Mouse (Mus musculus): ENCODE data around the gene Plp2. TPM values are rescaled to one million over a fixed set of nuclear protein-coding genes. Genes with fewer than 3 reads are reported as not detected.

Gene Plp2
- total and polyA plus RNA-seq, 3 experiments = 40.3 to 118 (median 56.3) TPM

DNA sequence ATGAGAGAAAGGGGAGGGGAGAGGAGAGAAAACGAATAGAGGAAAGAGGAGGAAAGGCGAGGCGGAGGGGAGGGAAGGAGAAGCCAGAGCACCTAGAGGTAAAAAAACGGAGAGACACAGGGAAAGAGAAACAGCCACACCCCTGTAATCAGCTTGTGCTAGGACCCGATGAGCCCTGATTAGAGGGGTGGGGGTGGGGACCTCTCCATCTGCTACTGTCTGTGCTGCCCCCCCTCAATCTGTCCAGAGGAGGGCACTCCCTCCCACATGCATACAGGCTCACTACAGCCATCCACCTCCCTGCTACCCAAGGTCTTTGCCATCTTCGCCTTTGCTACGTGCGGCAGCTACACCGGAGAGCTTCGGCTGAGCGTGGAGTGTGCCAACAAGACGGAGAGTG lies 30.4 kb downstream of the Plp2 start:
- no peak for DNase-seq
- Histone ChIP-seq H3K27ac (no peak overlapping the region), H3K4me1 (ENCODE audit: control insufficient read depth, insufficient read depth, low read length) (no peaks in the 10 kb centered on the region; the same call in 1 of the 2 replicates), H3K4me3 (no peak overlapping the region), H3K9ac (ENCODE audit: low read depth, low read length) (no peak overlapping the region), H3K36me3 (ENCODE audit: control insufficient read depth, insufficient read depth, low read length) (no peaks in the 10 kb centered on the region), H3K27me3 (ENCODE audit: control insufficient read depth, insufficient read depth, low read length) (no peaks in the 10 kb centered on the region), H3K79me2 (replicated peaks; ENCODE audit: control insufficient read depth, insufficient read depth, low read length) (no peaks in the 10 kb centered on the region)
- intact Hi-C loops (cut with DNase I) = loop anchor here (5.0 kb wide), 1 partner anchor 68 kb away; the partner anchor contains the start of genes Foxp3 and Ppp1r3f
- WGBS = 29% methylated on average over 12 of the region's 12 CpGs
- no peak for TF ChIP-seq POLR2A (IDR thresholded peaks at IDR 0.05; ENCODE audit: insufficient read depth, low read depth, low read length)
- TF ChIP-seq EP300 (IDR thresholded peaks at IDR 0.05; ENCODE audit: insufficient read depth, low read depth, low read length) = no peak
- no peak for TF ChIP-seq CTCF (IDR thresholded peaks at IDR 0.05)

DNA sequence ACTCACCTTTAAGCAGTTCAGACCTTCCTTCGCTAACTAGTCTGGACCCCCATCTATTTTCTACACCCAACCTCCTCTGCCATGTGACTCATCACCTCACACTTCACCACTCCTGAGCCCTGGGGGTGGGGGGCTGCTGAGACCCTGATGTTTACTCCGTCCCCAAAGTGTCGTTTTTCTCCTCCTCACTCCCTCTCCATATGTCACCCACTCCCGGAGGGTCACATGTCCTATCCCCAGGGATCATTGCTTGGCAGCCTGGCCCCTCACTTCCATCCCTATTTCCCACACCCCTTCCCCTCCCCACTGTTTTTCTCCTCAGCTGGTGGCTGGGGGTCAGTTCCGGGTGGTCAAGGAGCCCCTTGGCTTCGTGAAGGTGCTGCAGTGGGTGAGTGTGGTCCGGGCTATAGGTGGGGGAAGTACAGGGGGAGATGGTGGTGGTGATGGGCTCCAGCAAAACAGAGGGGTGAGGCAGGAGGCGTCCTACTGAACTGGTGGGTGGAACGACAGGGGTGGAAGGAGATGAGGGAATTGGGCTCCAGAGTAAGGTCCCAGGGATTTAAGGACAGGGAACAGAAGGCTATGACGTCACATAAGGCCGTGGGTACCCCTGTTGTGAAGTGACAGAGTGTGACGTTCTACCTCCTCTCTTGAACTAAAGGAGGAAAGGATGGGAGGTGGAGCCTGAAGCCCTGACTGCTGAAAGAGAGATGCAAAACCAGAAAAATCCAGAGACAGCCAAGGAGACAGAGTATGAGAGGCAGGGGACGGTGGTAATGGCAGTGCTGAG lies 31.5 kb downstream of the Plp2 start:
- Histone ChIP-seq H3K36me3 (ENCODE audit: control insufficient read depth, insufficient read depth, low read length) (no peaks in the 10 kb centered on the region), H3K4me3 (no peak overlapping the region), H3K27ac (no peak overlapping the region), H3K27me3 (ENCODE audit: control insufficient read depth, insufficient read depth, low read length) (no peaks in the 10 kb centered on the region), H3K9ac (ENCODE audit: low read depth, low read length) (no peak overlapping the region), H3K4me1 (ENCODE audit: control insufficient read depth, insufficient read depth, low read length) (no peaks in the 10 kb centered on the region; the same call in 1 of the 2 replicates), H3K79me2 (replicated peaks; ENCODE audit: control insufficient read depth, insufficient read depth, low read length) (no peaks in the 10 kb centered on the region)
- intact Hi-C loops (cut with DNase I) = loop anchor here (5.0 kb wide), 1 partner anchor 67 kb away; the partner anchor contains the start of genes Foxp3 and Ppp1r3f
- DNase-seq = no peak
- no peak for TF ChIP-seq POLR2A (IDR thresholded peaks at IDR 0.05; ENCODE audit: insufficient read depth, low read depth, low read length)
- no peak for TF ChIP-seq CTCF (IDR thresholded peaks at IDR 0.05)
- no peak for TF ChIP-seq EP300 (IDR thresholded peaks at IDR 0.05; ENCODE audit: insufficient read depth, low read depth, low read length)
- 21% methylated on average over 13 of the region's 13 CpGs for whole genome bisulfite sequencing

DNA sequence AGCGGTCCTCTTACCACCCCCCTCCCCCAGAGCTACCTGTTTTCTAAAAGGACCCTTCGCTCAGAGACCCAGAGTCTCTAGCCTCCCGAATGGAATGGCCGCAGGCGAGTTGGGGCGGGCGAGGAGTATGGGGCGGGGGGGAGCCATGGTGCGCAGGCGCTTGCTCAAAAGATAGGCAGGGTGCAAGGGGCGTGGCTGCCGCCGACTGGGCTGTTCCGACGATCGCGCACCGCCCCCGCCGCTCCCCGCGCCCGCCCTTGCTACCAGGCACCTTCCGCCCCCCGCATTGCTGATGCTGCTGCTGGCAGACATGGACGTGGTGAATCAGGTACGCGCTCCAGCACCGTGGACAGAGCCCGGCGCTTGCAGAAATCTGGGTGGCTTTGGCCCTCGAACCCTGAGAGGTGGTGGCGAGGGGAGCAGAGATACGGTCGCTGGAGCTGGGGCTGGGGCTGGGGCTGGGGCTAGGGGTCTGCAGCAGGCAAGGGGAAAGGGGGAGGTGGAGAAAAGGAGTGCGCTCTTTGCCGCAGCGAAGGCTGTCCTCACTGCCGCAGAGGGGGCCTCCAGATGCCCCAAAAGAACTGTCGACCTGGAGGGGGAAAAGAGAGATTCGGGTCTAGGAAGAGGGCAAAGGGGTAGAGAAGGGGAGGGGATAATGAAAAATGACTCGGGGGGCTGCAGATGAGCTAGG lies 32.6 kb downstream of the Plp2 start, which contains the start of gene Syp:
Gene Syp, plus strand, starts transcription at position 71 of the 691 bp plus-strand sequence.
- intact Hi-C loops (cut with DNase I) = no loop called here
- 21% methylated on average over 41 of the region's 42 CpGs for WGBS

DNA sequence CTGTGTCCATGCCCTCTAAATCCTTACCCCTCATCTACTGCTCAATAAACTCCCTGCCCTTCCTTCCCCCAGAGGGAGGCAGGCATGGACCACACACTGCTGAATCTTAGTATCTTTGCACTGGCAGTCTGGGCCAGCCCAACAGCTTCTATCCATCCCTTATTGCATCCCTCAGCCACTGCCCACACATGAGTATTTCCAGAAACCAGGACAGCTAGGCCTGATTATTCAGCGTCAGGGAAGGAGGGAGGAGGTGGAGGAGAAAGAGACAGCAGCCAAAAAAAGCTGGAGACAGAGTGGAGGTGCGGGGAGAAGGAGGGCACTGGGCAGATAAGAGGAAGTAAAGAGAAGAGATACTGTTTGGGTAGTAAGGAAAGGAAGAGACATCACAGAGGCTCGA lies 36.1 kb downstream of the Plp2 start:
- no peaks in the 10 kb centered on the region for H3K27me3 ChIP-seq (ENCODE audit: control insufficient read depth, insufficient read depth, low read length)
- H3K36me3 ChIP-seq (ENCODE audit: control insufficient read depth, insufficient read depth, low read length) = no peaks in the 10 kb centered on the region
- TF ChIP-seq EP300 (IDR thresholded peaks at IDR 0.05; ENCODE audit: insufficient read depth, low read depth, low read length) (no peak), CTCF (IDR thresholded peaks at IDR 0.05) (no peak), POLR2A (IDR thresholded peaks at IDR 0.05; ENCODE audit: insufficient read depth, low read depth, low read length) (no peak)
- no peak overlapping the region for H3K27ac ChIP-seq
- DNase-seq = no peak
- H3K79me2 ChIP-seq (replicated peaks; ENCODE audit: control insufficient read depth, insufficient read depth, low read length) = no peaks in the 10 kb centered on the region
- WGBS = 44% methylated on average over 3 of the region's 3 CpGs
- H3K4me3 ChIP-seq = no peak overlapping the region
- no peaks in the 10 kb centered on the region; the same call in 1 of the 2 replicates for H3K4me1 ChIP-seq (ENCODE audit: control insufficient read depth, insufficient read depth, low read length)
- H3K9ac ChIP-seq (ENCODE audit: low read depth, low read length) = no peak overlapping the region
- intact Hi-C loops (cut with DNase I) = no loop called here

More for the DNA sequence above, 32.6 kb downstream of the Plp2 start, which contains the start of gene Syp:
- no peaks in the 10 kb centered on the region for H3K79me2 ChIP-seq (replicated peaks; ENCODE audit: control insufficient read depth, insufficient read depth, low read length)
- DNase-seq = peak; percentile 67 to 76
- no peak within 1 kb of the TSS for H3K4me3 ChIP-seq
- TF ChIP-seq POLR2A (IDR thresholded peaks at IDR 0.05; ENCODE audit: insufficient read depth, low read depth, low read length) = no peak
- H3K36me3 ChIP-seq (ENCODE audit: control insufficient read depth, insufficient read depth, low read length) = no peaks in the 10 kb centered on the region
- no peak within 1 kb of the TSS; the same call in 1 of the 2 replicates for H3K9ac ChIP-seq (ENCODE audit: low read depth, low read length)
- H3K4me1 ChIP-seq (ENCODE audit: control insufficient read depth, insufficient read depth, low read length) = no peaks in the 10 kb centered on the region; the same call in 1 of the 2 replicates
- no peak within 1 kb of the TSS for H3K27ac ChIP-seq
- H3K27me3 ChIP-seq (ENCODE audit: control insufficient read depth, insufficient read depth, low read length) = no peaks in the 10 kb centered on the region

DNA sequence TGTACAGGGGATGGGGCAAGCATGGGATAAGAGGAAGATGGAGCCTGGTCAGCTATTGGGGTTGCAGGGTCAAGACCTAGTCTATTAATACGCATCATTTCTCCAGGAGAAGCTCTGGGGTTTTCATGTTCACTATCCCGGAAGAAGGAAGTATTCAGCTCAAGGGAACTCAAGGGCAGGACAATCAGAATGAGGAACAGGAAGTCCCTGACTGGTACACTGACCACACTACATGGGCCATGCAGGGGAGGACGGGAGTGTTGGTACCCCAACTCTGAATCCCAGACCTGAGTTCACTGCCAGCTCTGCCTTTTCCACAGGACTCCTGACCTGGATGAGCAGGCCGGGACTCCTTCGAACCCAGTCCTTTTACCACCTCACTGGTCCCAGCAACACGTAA lies 38.6 kb downstream of the Plp2 start:
- Histone ChIP-seq H3K4me3 (no peak overlapping the region), H3K4me1 (ENCODE audit: control insufficient read depth, insufficient read depth, low read length) (no peaks in the 10 kb centered on the region), H3K79me2 (replicated peaks; ENCODE audit: control insufficient read depth, insufficient read depth, low read length) (no peaks in the 10 kb centered on the region), H3K36me3 (ENCODE audit: control insufficient read depth, insufficient read depth, low read length) (no peaks in the 10 kb centered on the region), H3K9ac (ENCODE audit: low read depth, low read length) (no peak overlapping the region), H3K27me3 (ENCODE audit: control insufficient read depth, insufficient read depth, low read length) (no peaks in the 10 kb centered on the region), H3K27ac (no peak overlapping the region)
- 78% methylated on average over 6 of the region's 6 CpGs for WGBS
- intact Hi-C loops (cut with DNase I) = no loop called here
- no peak for DNase-seq
- TF ChIP-seq POLR2A (IDR thresholded peaks at IDR 0.05; ENCODE audit: insufficient read depth, low read depth, low read length) (no peak), EP300 (IDR thresholded peaks at IDR 0.05; ENCODE audit: insufficient read depth, low read depth, low read length) (no peak), CTCF (IDR thresholded peaks at IDR 0.05) (no peak)

Other genes with a start within 250 kb of the Plp2 start
- gene Foxp3, start 97.7 kb downstream of the Plp2 start, total RNA-seq (2021) = not detected
- not detected in 2 replicates for gene Foxp3, start 97.7 kb downstream of the Plp2 start, polyA plus RNA-seq (2012; rRNA removed)
- 1 to 10 TPM; 2.6 to 3.0 TPM for gene Ppp1r3f, start 97.1 kb downstream of the Plp2 start, total RNA-seq (2021)
- gene Ppp1r3f, start 97.1 kb downstream of the Plp2 start, polyA plus RNA-seq (2012; rRNA removed) = 1.8 and 2.2 TPM in 2 replicates
- gene Ccdc22, start 65.9 kb downstream of the Plp2 start, total RNA-seq (2021) = 10 to 100 TPM; 11.4 to 12.1 TPM
- gene Ccdc22, start 65.9 kb downstream of the Plp2 start, polyA plus RNA-seq (2012; rRNA removed) = 9.6 and 11.2 TPM in 2 replicates
- gene Cacna1f, start 64.3 kb downstream of the Plp2 start, total RNA-seq (2021) = not detected
- 0.02 TPM in 1 of 2 replicates, not detected in the other for gene Cacna1f, start 64.3 kb downstream of the Plp2 start, polyA plus RNA-seq (2012; rRNA removed)
- 1 to 10 TPM; 2.6 to 4.2 TPM for gene Syp, start 32.9 kb downstream of the Plp2 start, total RNA-seq (2021)
- gene Syp, start 32.9 kb downstream of the Plp2 start, polyA plus RNA-seq (2012; rRNA removed) = 3.4 and 3.8 TPM in 2 replicates
- 10 to 100 TPM; 16.8 to 25.2 TPM for gene Prickle3, start 14.1 kb downstream of the Plp2 start, total RNA-seq (2021)
- gene Prickle3, start 14.1 kb downstream of the Plp2 start, polyA plus RNA-seq (2012; rRNA removed) = 21.5 and 27.8 TPM in 2 replicates
- gene Magix, start 9.9 kb upstream of the Plp2 start, total RNA-seq (2021) = 10 to 100 TPM; 23.1 to 32.5 TPM
- 37.5 and 44.5 TPM in 2 replicates for gene Magix, start 9.9 kb upstream of the Plp2 start, polyA plus RNA-seq (2012; rRNA removed)
- gene Gpkow, start 25.7 kb upstream of the Plp2 start, total RNA-seq (2021) = 10 to 100 TPM; 18.0 to 19.3 TPM
- gene Gpkow, start 25.7 kb upstream of the Plp2 start, polyA plus RNA-seq (2012; rRNA removed) = 7.1 and 11.4 TPM in 2 replicates
- gene Wdr45, start 42.9 kb upstream of the Plp2 start, total RNA-seq (2021) = 10 to 100 TPM; 41.3 to 42.5 TPM
- gene Wdr45, start 42.9 kb upstream of the Plp2 start, polyA plus RNA-seq (2012; rRNA removed) = 48.3 and 57.9 TPM in 2 replicates
- gene Gm45208, start 50.9 kb upstream of the Plp2 start, total RNA-seq (2021) = under 1 TPM in 1 of 2 experiments, not detected in 1; 0.94 TPM
- 0.21 TPM in 1 of 2 replicates, not detected in the other for gene Gm45208, start 50.9 kb upstream of the Plp2 start, polyA plus RNA-seq (2012; rRNA removed)
- gene Praf2, start 57.0 kb upstream of the Plp2 start, total RNA-seq (2021) = 1 to 10 TPM; 6.1 to 6.7 TPM
- 15.8 and 19.5 TPM in 2 replicates for gene Praf2, start 57.0 kb upstream of the Plp2 start, polyA plus RNA-seq (2012; rRNA removed)
- gene Ccdc120, start 79.5 kb upstream of the Plp2 start, total RNA-seq (2021) = 1 to 10 TPM in 1 of 2 experiments, under 1 TPM in 1; 0.32 to 1.1 TPM
- gene Ccdc120, start 79.5 kb upstream of the Plp2 start, polyA plus RNA-seq (2012; rRNA removed) = 1.1 and 2.8 TPM in 2 replicates
- 10 to 100 TPM; 13.0 to 15.4 TPM for gene Tfe3, start 91.2 kb upstream of the Plp2 start, total RNA-seq (2021)
- 11.1 and 13.5 TPM in 2 replicates for gene Tfe3, start 91.2 kb upstream of the Plp2 start, polyA plus RNA-seq (2012; rRNA removed)
- 10 to 100 TPM; 20.8 to 24.6 TPM for gene Gripap1, start 118.4 kb upstream of the Plp2 start, total RNA-seq (2021)
- gene Gripap1, start 118.4 kb upstream of the Plp2 start, polyA plus RNA-seq (2012; rRNA removed) = 25.3 and 38.9 TPM in 2 replicates
- under 1 TPM; 0.21 to 0.27 TPM for gene Kcnd1, start 150.9 kb upstream of the Plp2 start, total RNA-seq (2021)
- gene Kcnd1, start 150.9 kb upstream of the Plp2 start, polyA plus RNA-seq (2012; rRNA removed) = 0.59 and 1.2 TPM in 2 replicates
- gene Otud5, start 170.0 kb upstream of the Plp2 start, total RNA-seq (2021) = 10 to 100 TPM; 20.3 to 24.5 TPM
- 16.6 and 19.1 TPM in 2 replicates for gene Otud5, start 170.0 kb upstream of the Plp2 start, polyA plus RNA-seq (2012; rRNA removed)
- 1 to 10 TPM; 2.6 to 4.0 TPM for gene Pim2, start 206.9 kb upstream of the Plp2 start, total RNA-seq (2021)
- gene Pim2, start 206.9 kb upstream of the Plp2 start, polyA plus RNA-seq (2012; rRNA removed) = 4.7 and 5.7 TPM in 2 replicates
- 10 to 100 TPM; 14.8 to 15.0 TPM for gene Slc35a2, start 212.6 kb upstream of the Plp2 start, total RNA-seq (2021)
- gene Slc35a2, start 212.6 kb upstream of the Plp2 start, polyA plus RNA-seq (2012; rRNA removed) = 25.2 and 31.9 TPM in 2 replicates
- gene Pqbp1, start 227.9 kb upstream of the Plp2 start, total RNA-seq (2021) = 10 to 100 TPM; 20.4 to 25.1 TPM
- 30.7 and 42.6 TPM in 2 replicates for gene Pqbp1, start 227.9 kb upstream of the Plp2 start, polyA plus RNA-seq (2012; rRNA removed)
- 10 to 100 TPM; 43.4 to 45.0 TPM for gene Timm17b, start 228.0 kb upstream of the Plp2 start, total RNA-seq (2021)
- 40.2 and 45.1 TPM in 2 replicates for gene Timm17b, start 228.0 kb upstream of the Plp2 start, polyA plus RNA-seq (2012; rRNA removed)
- gene Gm10491, start 236.4 kb upstream of the Plp2 start, total RNA-seq (2021) = not detected
- not detected in 2 replicates for gene Gm10491, start 236.4 kb upstream of the Plp2 start, polyA plus RNA-seq (2012; rRNA removed)
- gene Gm10490, start 238.2 kb upstream of the Plp2 start, total RNA-seq (2021) = not detected
- not detected in 2 replicates for gene Gm10490, start 238.2 kb upstream of the Plp2 start, polyA plus RNA-seq (2012; rRNA removed)
- under 1 TPM in 1 of 2 experiments, not detected in 1; 0.16 TPM for gene Pcsk1n, start 248.4 kb upstream of the Plp2 start, total RNA-seq (2021)
- gene Pcsk1n, start 248.4 kb upstream of the Plp2 start, polyA plus RNA-seq (2012; rRNA removed) = 0.18 and 0.25 TPM in 2 replicates

Data from heart, adult 2 months (tissue).